Mouse (Mus musculus) lung, embryonic 15.5 days (tissue): ENCODE measurements around the gene Fbxo48. TPM values are rescaled to one million over a fixed set of nuclear protein-coding genes. Genes with fewer than 3 reads are reported as not detected.

Source experiments
- ATAC-seq: fragments of 200-750 bp; cut with Nextera tagmentation; 2 replicates; pipeline ENCODE4 v1.8.0; 2017; ENCODE audit warnings: moderate number of reproducible peaks, borderline replicate concordance; ENCODE audit not compliant: low FRiP score, low TSS enrichment; ENCODE audit errors: extremely low read depth
- H3K27ac ChIP-seq: fragments of 300-500 bp; sonication (generic); 2 replicates; pipeline ENCODE4 v1.5.1; 2015; ENCODE audit warnings: moderate library complexity, mild to moderate bottlenecking, inconsistent platforms
- H3K27me3 ChIP-seq: fragments of 300-500 bp; sonication (generic); 2 replicates; pipeline ENCODE4 v1.6.1; 2015; ENCODE audit warnings: inconsistent platforms
- H3K36me3 ChIP-seq: fragments of 300-500 bp; sonication (generic); 2 replicates; pipeline ENCODE4 v1.6.1; 2015; ENCODE audit warnings: inconsistent platforms
- H3K4me1 ChIP-seq: fragments of 300-500 bp; sonication (generic); 2 replicates; pipeline ENCODE4 v1.6.1; 2015; ENCODE audit warnings: inconsistent platforms
- H3K4me2 ChIP-seq: fragments of 300-500 bp; sonication (generic); 2 replicates; pipeline ENCODE4 v1.6.1; 2015; ENCODE audit warnings: inconsistent platforms, mild to moderate bottlenecking, moderate library complexity
- H3K4me3 ChIP-seq: fragments of 300-500 bp; sonication (generic); 2 replicates; pipeline ENCODE4 v1.5.1; 2015; ENCODE audit warnings: mild to moderate bottlenecking, inconsistent platforms
- H3K9ac ChIP-seq: fragments of 300-500 bp; sonication (generic); 2 replicates; pipeline ENCODE4 v1.6.1; 2015; ENCODE audit warnings: inconsistent platforms
- H3K9me3 ChIP-seq: fragments of 300-500 bp; sonication (generic); 2 replicates; pipeline ENCODE4 v1.6.1; 2016; ENCODE audit warnings: inconsistent platforms
- WGBS: fragments of 180-500 bp; shearing (Covaris S2); methylation state at CpG from one replicate; pipeline ENCODE4 v1.1.7; 2015; 5-methylcytosine and 5-hydroxymethylcytosine counted together
- polyA plus RNA-seq: library from polyadenylated mRNA; unstranded; fragments of >200 nt; fragmentation: Nextera tagmentation; extraction: Ambion mirVana; gene quantifications from 2 replicates; pipeline ENCODE4 v1.2.1, GENCODE M21; 2015

The Fbxo48 gene
- polyA plus RNA-seq, 1 experiment from 2014 or later = 2.7 TPM

- Histone ChIP-seq H3K4me1 (peaks cover 4% of the 10 kb centered on the region; the same call in 1 of the 2 replicates), H3K4me2 (no peak overlapping the region), H3K27me3 (no peaks in the 10 kb centered on the region), H3K4me3 (no peak overlapping the region), H3K9me3 (no peaks in the 10 kb centered on the region), H3K27ac (no peak overlapping the region), H3K9ac (no peak overlapping the region), H3K36me3 (no peaks in the 10 kb centered on the region)
- no peak for ATAC-seq
- WGBS = 27% methylated on average over 4 of the region's 4 CpGs
These were observed 9.2 kb upstream of the Fbxo48 start for GRCm38 (mm10) chr11:16941973-16942452.

DNA sequence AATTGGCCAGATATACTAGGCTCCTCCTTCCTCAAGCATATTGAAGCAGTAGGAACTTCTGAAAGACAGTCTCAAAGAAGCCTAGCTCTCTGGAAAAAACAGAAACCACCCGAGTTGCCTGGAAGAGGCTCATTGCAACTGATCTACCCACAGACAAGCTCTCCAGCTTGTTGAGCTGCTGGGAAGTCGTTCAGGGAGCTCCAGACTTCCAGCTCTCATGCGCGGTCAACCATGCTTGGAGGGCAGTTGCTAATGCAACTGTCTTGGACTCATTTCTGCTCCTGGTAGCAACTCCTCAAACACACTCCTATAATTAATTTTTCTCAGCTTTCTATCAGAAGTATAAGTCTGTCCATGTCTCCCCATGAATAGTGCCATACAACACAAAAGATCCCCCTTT, 8.2 kb upstream of the Fbxo48 start:
- Histone ChIP-seq H3K9ac (no peak overlapping the region), H3K27ac (no peak overlapping the region), H3K9me3 (no peaks in the 10 kb centered on the region), H3K4me1 (peaks cover 4% of the 10 kb centered on the region; the same call in 1 of the 2 replicates), H3K4me2 (no peak overlapping the region), H3K27me3 (no peaks in the 10 kb centered on the region), H3K36me3 (no peaks in the 10 kb centered on the region), H3K4me3 (no peak overlapping the region)
- 88% methylated on average over 4 of the region's 4 CpGs for WGBS
- no peak for ATAC-seq

GRCm38 (mm10) chr11:16948756-16949155, 2.4 kb upstream of the Fbxo48 start:
- no peaks in the 10 kb centered on the region for H3K27me3 ChIP-seq
- H3K36me3 ChIP-seq = no peaks in the 10 kb centered on the region
- no peak for ATAC-seq
- H3K9me3 ChIP-seq = no peaks in the 10 kb centered on the region
- H3K4me1 ChIP-seq = peaks cover 16% of the 10 kb centered on the region
- no peak overlapping the region for H3K27ac ChIP-seq
- WGBS = 14% methylated on average over 1 of the region's 1 CpGs
- no peak overlapping the region for H3K4me2 ChIP-seq
- H3K4me3 ChIP-seq = no peak overlapping the region
- H3K9ac ChIP-seq = no peak overlapping the region

GRCm38 (mm10) chr11:16950226-16950975, 774 bp upstream of the Fbxo48 start:
- H3K27me3 ChIP-seq = no peaks in the 10 kb centered on the region
- H3K9ac ChIP-seq = peak overlapping the region; percentile 58
- H3K9me3 ChIP-seq = no peaks in the 10 kb centered on the region
- WGBS = 27% methylated on average over 13 of the region's 13 CpGs
- H3K4me2 ChIP-seq = peak overlapping the region; percentile 56
- peak overlapping the region; percentile 72 for H3K4me3 ChIP-seq
- H3K27ac ChIP-seq = peak overlapping the region; percentile 67; the same call in 1 of the 2 replicates
- H3K36me3 ChIP-seq = no peaks in the 10 kb centered on the region
- H3K4me1 ChIP-seq = peaks cover 16% of the 10 kb centered on the region
- ATAC-seq = no peak

DNA sequence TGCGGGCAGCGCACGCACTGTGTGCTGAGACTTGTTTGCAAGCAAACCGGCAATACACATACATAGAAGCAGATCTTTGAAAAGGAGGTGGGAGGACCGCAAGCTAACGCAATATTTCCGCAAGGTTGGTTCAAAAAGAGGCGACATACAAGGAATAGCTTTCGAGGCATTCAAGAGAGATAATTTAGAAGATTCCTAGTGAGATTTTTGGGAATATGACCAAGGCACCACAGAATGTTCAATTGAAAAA, 511 bp downstream of the Fbxo48 start:
- ATAC-seq = no peak
- Histone ChIP-seq H3K9ac (peak overlapping the region; percentile 70), H3K27ac (peak overlapping the region; percentile 68; the same call in 1 of the 2 replicates), H3K36me3 (no peaks in the 10 kb centered on the region), H3K9me3 (no peaks in the 10 kb centered on the region), H3K27me3 (no peaks in the 10 kb centered on the region), H3K4me1 (peaks cover 16% of the 10 kb centered on the region), H3K4me3 (peak overlapping the region; percentile 72), H3K4me2 (peak overlapping the region; percentile 72)
- 2% methylated on average over 9 of the region's 9 CpGs for WGBS

GRCm38 (mm10) chr11:16956115-16956862, 5.1 kb downstream of the Fbxo48 start:
- ATAC-seq = no peak
- H3K4me1 ChIP-seq = peaks cover 9% of the 10 kb centered on the region; the same call in 1 of the 2 replicates
- 79% methylated on average over 6 of the region's 6 CpGs for WGBS
- no peak overlapping the region for H3K4me2 ChIP-seq
- no peak overlapping the region for H3K27ac ChIP-seq
- no peaks in the 10 kb centered on the region for H3K27me3 ChIP-seq
- no peak overlapping the region for H3K9ac ChIP-seq
- H3K36me3 ChIP-seq = no peaks in the 10 kb centered on the region
- H3K4me3 ChIP-seq = no peak overlapping the region
- H3K9me3 ChIP-seq = no peaks in the 10 kb centered on the region

- Histone ChIP-seq H3K4me3 (no peak overlapping the region), H3K36me3 (no peaks in the 10 kb centered on the region), H3K4me1 (peaks cover 5% of the 10 kb centered on the region; the same call in 1 of the 2 replicates), H3K4me2 (no peak overlapping the region), H3K9me3 (no peaks in the 10 kb centered on the region), H3K9ac (no peak overlapping the region), H3K27ac (no peak overlapping the region), H3K27me3 (no peaks in the 10 kb centered on the region)
- no peak for ATAC-seq
- 90% methylated on average over 6 of the region's 6 CpGs for WGBS
These were observed 5.9 kb downstream of the Fbxo48 start for GRCm38 (mm10) chr11:16957030-16957429.

DNA sequence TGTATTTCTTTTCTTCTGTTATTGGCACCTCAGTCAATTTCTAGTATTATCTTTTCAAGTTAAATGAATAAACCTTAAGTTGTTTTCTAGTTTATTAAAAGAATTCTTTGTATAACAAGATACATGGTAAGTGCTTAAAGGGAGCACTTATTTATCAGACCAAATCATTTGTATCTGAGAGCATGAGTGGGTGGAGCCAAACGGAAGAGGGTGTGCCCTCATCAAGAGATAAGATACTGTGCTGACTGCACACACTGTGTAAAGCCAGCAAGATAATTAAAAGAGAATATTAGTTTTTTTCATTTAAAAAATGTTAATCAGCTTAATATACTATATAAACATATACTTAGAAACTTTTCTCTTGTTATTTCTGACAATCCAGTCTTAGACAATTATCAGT, 7.3 kb downstream of the Fbxo48 start:
- H3K4me3 ChIP-seq = no peak overlapping the region
- H3K27ac ChIP-seq = no peak overlapping the region
- ATAC-seq = no peak
- no peak overlapping the region for H3K4me2 ChIP-seq
- WGBS = 77% methylated on average over 1 of the region's 1 CpGs
- H3K9ac ChIP-seq = no peak overlapping the region
- no peaks in the 10 kb centered on the region for H3K36me3 ChIP-seq
- H3K9me3 ChIP-seq = no peaks in the 10 kb centered on the region
- no peaks in the 10 kb centered on the region for H3K4me1 ChIP-seq
- no peaks in the 10 kb centered on the region for H3K27me3 ChIP-seq

GRCm38 (mm10) chr11:16967806-16968205, 16.6 kb downstream of the Fbxo48 start:
- H3K27ac ChIP-seq = no peak overlapping the region
- no peaks in the 10 kb centered on the region for H3K27me3 ChIP-seq
- no peaks in the 10 kb centered on the region for H3K4me1 ChIP-seq
- H3K9me3 ChIP-seq = no peaks in the 10 kb centered on the region
- no peak overlapping the region for H3K4me3 ChIP-seq
- H3K9ac ChIP-seq = no peak overlapping the region
- no peaks in the 10 kb centered on the region for H3K36me3 ChIP-seq
- H3K4me2 ChIP-seq = no peak overlapping the region
- ATAC-seq = no peak
- WGBS = 29% methylated on average over 2 of the region's 2 CpGs

- H3K27me3 ChIP-seq = no peaks in the 10 kb centered on the region
- H3K9ac ChIP-seq = no peak overlapping the region
- no peak overlapping the region for H3K4me2 ChIP-seq
- no peaks in the 10 kb centered on the region for H3K9me3 ChIP-seq
- no peaks in the 10 kb centered on the region for H3K4me1 ChIP-seq
- H3K36me3 ChIP-seq = no peaks in the 10 kb centered on the region
- WGBS = 69% methylated on average over 2 of the region's 2 CpGs
- no peak for ATAC-seq
- no peak overlapping the region for H3K4me3 ChIP-seq
- no peak overlapping the region for H3K27ac ChIP-seq
These were observed 18.5 kb downstream of the Fbxo48 start for GRCm38 (mm10) chr11:16969650-16970049.

- Histone ChIP-seq H3K4me2 (no peak overlapping the region), H3K9ac (no peak overlapping the region), H3K9me3 (no peaks in the 10 kb centered on the region), H3K4me1 (no peaks in the 10 kb centered on the region), H3K27ac (no peak overlapping the region), H3K36me3 (no peaks in the 10 kb centered on the region), H3K4me3 (no peak overlapping the region), H3K27me3 (no peaks in the 10 kb centered on the region)
- 72% methylated on average over 3 of the region's 3 CpGs for WGBS
- ATAC-seq = no peak
These were observed 20.9 kb downstream of the Fbxo48 start for GRCm38 (mm10) chr11:16972027-16972426.

DNA sequence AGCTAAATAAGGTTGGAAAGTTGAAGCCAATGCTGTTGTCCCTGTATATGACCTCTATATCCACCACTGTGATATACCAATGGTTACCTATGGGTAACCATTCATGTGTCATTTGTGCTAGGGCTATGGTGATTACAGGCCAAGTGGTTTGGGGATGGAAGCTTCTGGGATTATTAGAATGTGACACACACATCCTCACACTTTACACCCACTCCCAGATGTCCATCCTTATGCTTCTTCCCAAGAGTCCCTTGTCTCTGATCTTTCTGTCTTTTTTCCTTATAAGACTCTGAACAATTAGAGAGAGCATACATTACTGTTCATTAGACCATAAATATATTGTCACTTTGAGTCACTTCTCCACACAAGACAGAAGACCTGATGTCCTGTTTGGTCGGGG, 21.9 kb downstream of the Fbxo48 start:
- no peak overlapping the region for H3K27ac ChIP-seq
- H3K36me3 ChIP-seq = no peaks in the 10 kb centered on the region
- H3K9ac ChIP-seq = no peak overlapping the region
- H3K4me1 ChIP-seq = no peaks in the 10 kb centered on the region
- no peaks in the 10 kb centered on the region for H3K9me3 ChIP-seq
- no peak overlapping the region for H3K4me2 ChIP-seq
- no peak overlapping the region for H3K4me3 ChIP-seq
- H3K27me3 ChIP-seq = no peaks in the 10 kb centered on the region
- no peak for ATAC-seq
- 77% methylated on average over 1 of the region's 1 CpGs for WGBS
